Mouse (Mus musculus) kidney, adult 2 months (tissue): Measurements from ENCODE around the gene Hibch. TPM values are rescaled to one million over a fixed set of nuclear protein-coding genes. Genes with fewer than 3 reads are reported as not detected.
A peak's percentile ranks its signal among the peaks of the same experiment; 100 is the strongest.

ENCODE experiments used
- DNase-seq: peaks from one replicate; pipeline ENCODE4 v3.0.0; 2021
- H3K27ac ChIP-seq: fragments of 200-500 bp; 2 replicates; pipeline ENCODE4 v1.5.1; 2012; ENCODE audit warnings: low read depth, low read length, control low read depth, inconsistent platforms; ENCODE audit not compliant: insufficient read depth
- H3K27me3 ChIP-seq: fragments of 200-500 bp; replicated peaks from 2 replicates; pipeline ENCODE4 v1.6.1; 2012; ENCODE audit warnings: mild to moderate bottlenecking, moderate library complexity, low read length, inconsistent platforms; ENCODE audit not compliant: control insufficient read depth, insufficient read depth
- H3K36me3 ChIP-seq: fragments of 200-500 bp; 2 replicates; pipeline ENCODE4 v1.6.1; 2012; ENCODE audit warnings: mild to moderate bottlenecking, moderate library complexity, low read length, inconsistent platforms; ENCODE audit not compliant: control insufficient read depth, insufficient read depth
- H3K4me1 ChIP-seq: fragments of 200-500 bp; 2 replicates; pipeline ENCODE4 v1.6.1; 2011; ENCODE audit warnings: low read length; ENCODE audit not compliant: control insufficient read depth, insufficient read depth
- H3K4me3 ChIP-seq: fragments of 200-500 bp; 2 replicates; pipeline ENCODE4 v1.5.1; 2011; ENCODE audit warnings: mild to moderate bottlenecking, low read depth, low read length, control low read depth; ENCODE audit not compliant: insufficient read depth
- CTCF ChIP-seq: fragments of 200-500 bp; conservative IDR thresholded peaks from 2 replicates; pipeline ENCODE4 v1.5.1; 2011; ENCODE audit warnings: low read depth, mild to moderate bottlenecking, control low read depth, low read length, moderate library complexity, mixed read lengths; ENCODE audit not compliant: insufficient read depth, insufficient read length
- POLR2A ChIP-seq: fragments of 200-500 bp; IDR thresholded peaks from one replicate; pipeline ENCODE4 v1.6.1; 2011; ENCODE audit warnings: low read depth, low read length, control low read depth
- WGBS: fragments of 180-500 bp; shearing (Covaris S2); methylation state at CpG from one replicate; pipeline ENCODE4 v1.1.7; 2018; 5-methylcytosine and 5-hydroxymethylcytosine counted together
- polyA plus RNA-seq: library from polyadenylated mRNA; depleted of rRNA; stranded (reverse); fragments of >200 nt; gene quantifications from 2 replicates; pipeline ENCODE4 v1.2.3, GENCODE M21; 2012; rRNA removed

Gene Hibch
- 39.2 and 49.7 TPM in 2 replicates for polyA plus RNA-seq

DNA sequence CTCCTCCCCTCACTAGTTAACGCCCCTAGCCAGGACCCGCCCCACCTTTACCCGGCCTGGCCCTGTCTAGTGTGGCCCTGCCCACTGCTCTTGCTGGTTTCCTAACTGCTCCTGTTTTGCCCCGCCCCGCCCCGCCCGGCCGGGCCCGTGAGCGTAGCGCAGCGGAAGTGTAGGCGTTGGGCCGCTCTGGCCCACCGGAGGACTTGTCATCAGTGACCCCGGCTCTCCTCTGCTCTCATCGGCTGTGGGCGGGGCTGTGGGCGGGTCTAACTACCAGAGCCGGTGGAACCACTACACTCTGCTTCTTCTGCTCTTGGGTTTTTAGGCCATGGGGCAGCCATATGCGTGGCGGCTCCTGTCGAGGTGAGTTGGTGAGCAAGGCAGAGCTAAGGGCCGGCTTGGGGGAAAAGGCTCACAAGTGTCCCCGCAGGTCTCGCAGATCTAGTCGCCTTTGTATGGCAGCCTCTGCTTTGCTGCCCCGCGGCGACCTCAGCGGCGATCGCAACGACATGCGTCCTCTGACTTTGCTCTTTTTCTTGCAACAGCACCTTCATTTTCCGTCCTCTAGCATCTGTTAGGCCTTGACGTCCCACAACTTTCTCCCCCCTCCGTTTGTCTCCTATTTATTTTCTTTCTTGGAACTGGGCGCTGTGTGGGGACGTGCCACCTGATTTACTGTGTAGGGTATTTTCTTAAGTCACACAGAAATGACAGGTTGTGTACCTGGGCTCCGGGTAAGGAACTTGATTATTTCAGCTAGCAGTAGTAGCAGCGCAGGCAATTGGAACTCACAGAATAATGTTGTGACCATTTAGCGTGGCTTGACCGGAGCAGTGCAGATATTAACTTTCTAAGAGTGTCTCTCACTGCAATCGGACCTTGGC is at the start of gene Hibch:
Gene Hibch (plus strand): TSS at position 148 of the 884 bp plus-strand sequence.
- peaks cover 6% of the 10 kb centered on the region; the same call in 1 of the 2 replicates for H3K4me1 ChIP-seq
- no peak for TF ChIP-seq CTCF
- TF ChIP-seq POLR2A: peak; percentile 72
- under 1% methylated on average over 45 of the region's 45 CpGs for WGBS

DNA sequence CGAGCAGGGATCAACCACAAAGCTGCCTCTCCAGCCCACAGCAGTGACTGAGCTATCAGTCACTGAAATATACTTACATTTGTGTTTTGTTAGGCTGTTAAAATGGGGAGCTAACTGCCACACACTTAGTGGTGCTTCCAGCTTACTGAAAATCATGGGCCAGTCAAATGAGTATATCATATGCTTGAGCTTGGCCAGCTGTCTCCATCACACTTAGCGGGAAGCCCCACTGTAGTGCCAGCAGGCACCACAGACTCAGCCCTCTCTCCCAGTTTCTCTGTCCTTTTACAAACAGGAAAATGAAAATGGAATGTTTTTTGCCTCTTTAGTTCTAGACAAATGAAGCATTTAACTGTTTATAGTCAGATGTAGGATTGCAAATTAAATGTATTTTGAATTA is 48.8 kb upstream of the Hibch start:
- DNase-seq: no peak
- TF ChIP-seq CTCF (no peak), POLR2A (no peak)
- Histone ChIP-seq H3K27ac (no peak overlapping the region), H3K36me3 (no peaks in the 10 kb centered on the region), H3K4me1 (0 out of 2 replicates have a peak, but pooled peaks cover 4% of the 10 kb centered on the region), H3K4me3 (no peak overlapping the region), H3K27me3 (no peaks in the 10 kb centered on the region)
- WGBS: 88% methylated on average over 2 of the region's 2 CpGs

More for the DNA sequence above, at the start of gene Hibch:
- no peaks in the 10 kb centered on the region for H3K27me3 ChIP-seq
- DNase-seq: peak; percentile 100
- H3K4me3 ChIP-seq: peak within 1 kb of the TSS; percentile 90
- no peaks in the 10 kb centered on the region for H3K36me3 ChIP-seq
- peak within 1 kb of the TSS; percentile 79 for H3K27ac ChIP-seq

- H3K36me3 ChIP-seq: no peaks in the 10 kb centered on the region
- no peak overlapping the region for H3K4me3 ChIP-seq
- 0 out of 2 replicates have a peak, but pooled peaks cover 4% of the 10 kb centered on the region for H3K4me1 ChIP-seq
- no peak overlapping the region for H3K27ac ChIP-seq
- TF ChIP-seq POLR2A (no peak), CTCF (no peak)
- peak; percentile 10 for DNase-seq
- no peaks in the 10 kb centered on the region for H3K27me3 ChIP-seq
- 45% methylated on average over 10 of the region's 10 CpGs for WGBS
These were observed 45.5 kb upstream of the Hibch start for GRCm38 (mm10) chr1:52799056-52799726.

DNA sequence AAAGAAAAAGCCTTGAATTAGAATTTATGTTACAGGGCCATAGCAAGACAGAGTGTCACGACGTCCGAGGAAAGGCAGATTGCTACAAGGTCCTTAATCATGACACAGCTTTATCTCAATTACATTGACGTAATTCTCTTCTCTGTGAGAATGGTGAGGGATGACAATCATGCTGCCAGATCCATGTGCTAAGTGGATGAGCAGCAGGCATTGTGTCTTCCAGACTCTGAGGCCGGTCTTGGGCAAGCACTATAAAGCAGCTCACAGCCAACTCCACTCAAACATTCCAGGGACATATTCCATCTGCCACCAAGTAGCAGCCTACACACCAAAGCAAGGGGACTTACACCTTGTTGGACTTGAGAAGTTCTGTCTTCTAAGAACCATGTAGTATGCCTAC is 45.0 kb upstream of the Hibch start:
- Histone ChIP-seq H3K4me1 (0 out of 2 replicates have a peak, but pooled peaks cover 4% of the 10 kb centered on the region), H3K36me3 (no peaks in the 10 kb centered on the region), H3K27ac (no peak overlapping the region), H3K4me3 (no peak overlapping the region), H3K27me3 (no peaks in the 10 kb centered on the region)
- 70% methylated on average over 5 of the region's 5 CpGs for WGBS
- no peak for DNase-seq
- no peak for TF ChIP-seq CTCF
- TF ChIP-seq POLR2A: no peak

DNA sequence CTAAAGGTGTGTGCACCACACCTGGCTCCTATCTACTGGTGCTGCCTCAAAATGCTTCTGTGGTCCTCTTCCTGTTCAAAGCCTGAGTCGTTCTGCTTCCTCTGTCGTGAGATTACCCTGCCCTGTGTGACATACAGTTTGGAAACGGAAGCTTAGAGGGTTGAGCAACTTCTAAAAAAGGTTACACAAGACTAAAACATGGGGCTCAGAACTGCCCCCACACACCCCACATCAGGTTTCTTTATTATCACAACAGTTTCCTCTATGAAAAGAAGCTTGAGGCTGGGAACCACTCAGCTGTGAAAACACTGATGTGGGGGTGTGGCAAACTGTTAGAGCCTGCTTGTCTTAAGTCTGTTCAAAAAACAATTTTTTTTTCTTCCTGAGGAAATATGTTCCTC is 44.4 kb upstream of the Hibch start:
- Histone ChIP-seq H3K27me3 (no peaks in the 10 kb centered on the region), H3K4me3 (no peak overlapping the region), H3K4me1 (0 out of 2 replicates have a peak, but pooled peaks cover 4% of the 10 kb centered on the region), H3K36me3 (no peaks in the 10 kb centered on the region), H3K27ac (no peak overlapping the region)
- WGBS: 43% methylated on average over 3 of the region's 3 CpGs
- TF ChIP-seq POLR2A: no peak
- TF ChIP-seq CTCF: no peak
- peak; percentile 15 for DNase-seq

DNA sequence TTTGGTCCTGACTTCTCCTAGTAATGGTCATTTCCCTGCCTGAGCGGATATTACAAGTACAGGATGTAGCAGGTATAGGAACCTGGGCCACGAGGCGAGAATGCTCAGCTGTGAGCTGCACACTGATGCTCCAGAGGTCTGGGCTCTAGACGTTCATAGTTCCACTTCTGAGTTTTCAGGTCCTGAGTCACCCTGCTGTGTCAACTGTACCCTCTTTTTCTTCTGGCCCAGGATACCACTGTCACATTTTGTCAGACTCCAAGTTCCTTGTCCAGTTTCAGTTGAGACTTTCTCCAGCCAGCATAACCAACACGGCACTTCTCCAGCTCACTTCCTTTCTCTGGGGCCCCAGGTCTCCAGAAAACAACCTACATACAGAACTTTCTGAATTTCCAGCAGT is 43.1 kb upstream of the Hibch start:
- no peak overlapping the region for H3K4me3 ChIP-seq
- WGBS: 71% methylated on average over 5 of the region's 5 CpGs
- no peaks in the 10 kb centered on the region for H3K36me3 ChIP-seq
- H3K4me1 ChIP-seq: 0 out of 2 replicates have a peak, but pooled peaks cover 4% of the 10 kb centered on the region
- no peak for DNase-seq
- H3K27ac ChIP-seq: no peak overlapping the region
- no peaks in the 10 kb centered on the region for H3K27me3 ChIP-seq
- no peak for TF ChIP-seq POLR2A
- no peak for TF ChIP-seq CTCF
